Mouse (Mus musculus): ENCODE measurements around the gene Map2.

- no peak for TF ChIP-seq CTCF (IDR thresholded peaks at IDR 0.05; ENCODE audit: low read depth, low read length)
- TF ChIP-seq TAL1 (conservative IDR thresholded peaks at IDR 0.05; ENCODE audit: low read depth, low read length): no peak
- TF ChIP-seq GATA2 (IDR thresholded peaks at IDR 0.05; ENCODE audit: borderline replicate concordance, low read depth, low read length): no peak
These were observed 232.3 kb downstream of the Map2 start for GRCm38 (mm10) chr1:66407270-66407967.

All from G1E (cell line).